Mouse (Mus musculus) forebrain, embryonic 16.5 days (tissue): ENCODE measurements at regions not wholly inside any gene's neighbourhood (a gene's known extent, or its start where the extent isn't known, plus 50 kb on each side); places are given as distances from the start of the nearest gene placed in this dataset.

Source experiments
- ATAC-seq: fragments of 200-750 bp; cut with Nextera tagmentation; 2 replicates; pipeline ENCODE4 v1.8.0; 2017; ENCODE audit warnings: mild to moderate bottlenecking, moderate library complexity
- H3K27ac ChIP-seq: fragments of 300-500 bp; sonication (generic); 2 replicates; pipeline ENCODE4 v1.5.1; 2014; ENCODE audit warnings: low read length, control low read depth
- H3K27me3 ChIP-seq: fragments of 300-500 bp; sonication (generic); replicated peaks from 2 replicates; pipeline ENCODE4 v1.6.1; 2014; ENCODE audit warnings: low read length; ENCODE audit not compliant: control insufficient read depth, insufficient read depth
- H3K36me3 ChIP-seq: fragments of 300-500 bp; sonication (generic); 2 replicates; pipeline ENCODE4 v1.6.1; 2014; ENCODE audit not compliant: control insufficient read depth, insufficient read depth
- H3K4me1 ChIP-seq: fragments of 300-500 bp; sonication (generic); replicated peaks from 2 replicates; pipeline ENCODE4 v1.6.1; 2014; ENCODE audit warnings: low read length; ENCODE audit not compliant: control insufficient read depth, insufficient read depth
- H3K4me2 ChIP-seq: fragments of 300-500 bp; sonication (generic); 2 replicates; pipeline ENCODE4 v1.6.1; 2014; ENCODE audit warnings: mild to moderate bottlenecking, low read length, control low read depth
- H3K4me3 ChIP-seq: fragments of 300-500 bp; sonication (generic); replicated peaks from 2 replicates; pipeline ENCODE4 v1.5.1; 2014; ENCODE audit warnings: mild to moderate bottlenecking, low read length, control low read depth
- H3K9ac ChIP-seq: fragments of 300-500 bp; sonication (generic); replicated peaks from 2 replicates; pipeline ENCODE4 v1.6.1; 2014; ENCODE audit warnings: low read depth, low read length, control low read depth
- H3K9me3 ChIP-seq: fragments of 300-500 bp; sonication (generic); 2 replicates; pipeline ENCODE4 v1.6.1; 2016; ENCODE audit warnings: low read length; ENCODE audit not compliant: control insufficient read depth
- WGBS: fragments of 180-500 bp; shearing (Covaris S2); extraction: QIAGEN DNeasy Blood & Tissue Kit; methylation state at CpG from one replicate; pipeline ENCODE4 v1.1.7; 2014; 5-methylcytosine and 5-hydroxymethylcytosine counted together

DNA sequence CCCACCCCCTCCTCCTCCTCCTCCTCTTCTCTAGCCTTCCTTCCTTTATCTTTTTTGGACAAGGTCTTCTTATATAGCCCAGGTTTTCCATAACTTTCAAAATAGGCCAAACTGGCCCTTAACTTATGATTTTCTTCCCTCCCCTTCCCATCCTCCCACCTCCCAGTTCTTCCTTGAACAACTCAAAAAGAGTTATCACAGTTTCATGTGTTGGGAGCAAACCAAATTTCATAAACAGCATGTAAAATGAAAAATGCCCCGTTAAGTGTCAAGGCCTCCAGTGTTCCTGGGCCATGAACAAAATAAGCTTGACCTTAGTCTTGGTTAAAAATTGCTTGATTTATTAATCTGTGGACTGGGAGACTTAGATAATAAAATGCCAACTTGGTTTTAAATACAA is 132.4 kb downstream of the Dusp6 start:
- WGBS = 90% methylated on average over 1 of the region's 1 CpGs
- Histone ChIP-seq H3K4me1 (no peaks in the 10 kb centered on the region), H3K36me3 (no peaks in the 10 kb centered on the region), H3K4me2 (no peak overlapping the region), H3K27me3 (no peaks in the 10 kb centered on the region), H3K9me3 (peaks cover 3% of the 10 kb centered on the region; the same call in 1 of the 2 replicates), H3K4me3 (no peak overlapping the region), H3K27ac (no peak overlapping the region), H3K9ac (no peak overlapping the region)
- no peak for ATAC-seq

DNA sequence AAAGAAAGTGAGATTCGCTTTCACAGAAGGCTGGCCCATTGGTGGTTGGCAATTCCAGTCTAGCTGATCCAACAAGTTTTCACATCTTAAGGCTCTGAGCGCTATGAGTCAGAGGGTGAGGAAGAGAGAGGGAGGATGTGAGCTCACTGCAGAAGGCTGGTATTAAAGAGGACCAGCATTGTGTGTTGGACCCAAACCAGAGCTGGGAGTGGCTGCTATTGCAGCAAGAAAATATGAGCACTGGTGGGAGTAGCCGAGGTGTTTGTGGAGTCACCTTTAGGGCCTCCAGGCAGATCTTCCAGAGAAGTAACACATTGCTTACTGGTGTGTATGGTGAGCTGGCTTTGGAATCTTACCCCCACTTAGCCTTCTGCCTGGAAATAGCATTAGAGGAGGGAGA is 133.6 kb downstream of the Dusp6 start:
- H3K27me3 ChIP-seq = no peaks in the 10 kb centered on the region
- no peak overlapping the region for H3K4me3 ChIP-seq
- no peaks in the 10 kb centered on the region for H3K4me1 ChIP-seq
- H3K9ac ChIP-seq = no peak overlapping the region
- no peaks in the 10 kb centered on the region for H3K36me3 ChIP-seq
- WGBS = 92% methylated on average over 3 of the region's 3 CpGs
- no peak overlapping the region for H3K4me2 ChIP-seq
- no peak for ATAC-seq
- H3K27ac ChIP-seq = no peak overlapping the region
- H3K9me3 ChIP-seq = peaks cover 3% of the 10 kb centered on the region; the same call in 1 of the 2 replicates

DNA sequence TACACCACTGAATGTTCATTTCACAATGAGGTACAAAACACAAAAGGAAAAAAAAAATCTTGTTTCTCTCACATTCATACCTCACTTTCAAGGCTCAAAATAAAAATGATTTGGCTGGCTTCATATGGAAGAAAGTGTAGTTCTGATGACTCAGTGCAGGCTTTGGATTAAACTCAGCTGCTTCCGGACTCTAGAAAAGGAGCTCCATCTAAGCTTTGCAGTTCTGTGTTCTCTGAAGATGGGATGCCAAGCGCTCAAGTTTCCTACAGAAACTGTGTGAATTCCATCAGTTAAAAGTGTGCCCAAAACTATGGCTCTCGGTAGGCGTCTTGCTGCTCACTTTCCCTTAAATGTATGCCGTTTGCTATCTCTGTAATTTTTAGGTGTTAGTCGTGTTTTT is 137.0 kb downstream of the Dusp6 start:
- WGBS = 90% methylated on average over 6 of the region's 6 CpGs
- no peaks in the 10 kb centered on the region for H3K36me3 ChIP-seq
- no peak overlapping the region for H3K9ac ChIP-seq
- no peaks in the 10 kb centered on the region for H3K27me3 ChIP-seq
- H3K4me1 ChIP-seq = no peaks in the 10 kb centered on the region
- peaks cover 3% of the 10 kb centered on the region; the same call in 1 of the 2 replicates for H3K9me3 ChIP-seq
- no peak for ATAC-seq
- no peak overlapping the region for H3K4me2 ChIP-seq
- no peak overlapping the region for H3K27ac ChIP-seq
- no peak overlapping the region for H3K4me3 ChIP-seq

GRCm38 (mm10) chr10:99406764-99407163 is 143.7 kb downstream of the Dusp6 start:
- H3K4me3 ChIP-seq = no peak overlapping the region
- H3K9me3 ChIP-seq = peaks cover 2% of the 10 kb centered on the region; the same call in 1 of the 2 replicates
- H3K4me2 ChIP-seq = no peak overlapping the region
- H3K9ac ChIP-seq = no peak overlapping the region
- H3K4me1 ChIP-seq = no peaks in the 10 kb centered on the region
- no peak overlapping the region for H3K27ac ChIP-seq
- no peaks in the 10 kb centered on the region for H3K36me3 ChIP-seq
- 67% methylated on average over 2 of the region's 2 CpGs for WGBS
- peak; percentile 81 for ATAC-seq
- H3K27me3 ChIP-seq = no peaks in the 10 kb centered on the region

DNA sequence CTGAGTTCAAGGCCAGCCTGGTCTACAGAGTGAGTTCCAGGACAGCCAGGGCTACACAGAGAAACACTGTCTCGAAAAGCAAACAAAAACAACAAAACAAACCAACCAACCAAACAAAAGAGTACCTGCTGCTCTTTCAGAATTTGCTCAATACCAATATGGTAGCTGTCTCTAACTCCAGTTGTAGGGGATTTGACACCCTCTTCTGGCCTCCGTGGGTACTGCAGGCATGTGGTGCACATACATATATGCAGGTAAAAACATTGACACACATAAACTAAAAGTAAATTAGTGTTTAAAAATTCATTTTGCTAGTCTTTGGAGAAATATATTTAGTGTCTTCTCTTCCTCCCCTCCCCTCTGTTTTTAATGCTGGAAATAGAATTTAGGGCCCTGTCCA is 145.8 kb downstream of the Dusp6 start:
- 89% methylated on average over 2 of the region's 2 CpGs for WGBS

DNA sequence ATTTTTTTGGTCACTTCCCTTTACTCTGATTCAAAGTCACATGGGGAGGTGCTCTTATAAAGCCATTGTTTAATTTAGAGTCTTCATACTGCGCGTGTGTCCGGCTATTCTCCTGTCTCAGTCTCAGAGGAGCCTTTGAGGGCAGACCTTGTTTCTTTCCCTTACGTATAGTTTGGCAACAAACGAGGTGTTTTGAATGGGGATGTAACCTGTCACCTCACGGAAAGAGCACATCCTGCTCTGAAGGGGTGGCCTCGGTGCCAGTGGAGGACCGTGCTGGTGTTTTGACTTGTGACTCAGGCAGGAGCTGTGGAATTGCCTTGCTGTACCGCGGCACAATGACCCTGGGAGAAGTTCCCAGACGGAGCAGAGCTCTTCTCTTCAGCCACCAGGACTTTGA is 146.7 kb downstream of the Dusp6 start:
- Histone ChIP-seq H3K27ac (no peak overlapping the region), H3K27me3 (no peaks in the 10 kb centered on the region), H3K4me2 (no peak overlapping the region), H3K9me3 (peaks cover 2% of the 10 kb centered on the region; the same call in 1 of the 2 replicates), H3K9ac (no peak overlapping the region), H3K4me1 (no peaks in the 10 kb centered on the region), H3K4me3 (no peak overlapping the region), H3K36me3 (no peaks in the 10 kb centered on the region)
- WGBS = 72% methylated on average over 11 of the region's 11 CpGs
- no peak for ATAC-seq

More for the DNA sequence above, 145.8 kb downstream of the Dusp6 start:
- ATAC-seq = no peak
- H3K4me2 ChIP-seq = no peak overlapping the region
- H3K4me3 ChIP-seq = no peak overlapping the region
- H3K36me3 ChIP-seq = no peaks in the 10 kb centered on the region
- no peaks in the 10 kb centered on the region for H3K4me1 ChIP-seq
- H3K9me3 ChIP-seq = peaks cover 2% of the 10 kb centered on the region; the same call in 1 of the 2 replicates
- H3K27ac ChIP-seq = no peak overlapping the region
- no peak overlapping the region for H3K9ac ChIP-seq
- no peaks in the 10 kb centered on the region for H3K27me3 ChIP-seq

GRCm38 (mm10) chr10:99410754-99411153 is 147.7 kb downstream of the Dusp6 start:
- WGBS = 95% methylated on average over 3 of the region's 3 CpGs
- Histone ChIP-seq H3K4me1 (no peaks in the 10 kb centered on the region), H3K4me3 (no peak overlapping the region), H3K27me3 (no peaks in the 10 kb centered on the region), H3K9ac (no peak overlapping the region), H3K27ac (no peak overlapping the region), H3K4me2 (no peak overlapping the region), H3K9me3 (peaks cover 2% of the 10 kb centered on the region; the same call in 1 of the 2 replicates), H3K36me3 (no peaks in the 10 kb centered on the region)
- ATAC-seq = no peak

GRCm38 (mm10) chr10:99413455-99413854 is 150.4 kb downstream of the Dusp6 start:
- Histone ChIP-seq H3K9ac (no peak overlapping the region), H3K4me1 (peaks cover 2% of the 10 kb centered on the region; the same call in 1 of the 2 replicates), H3K9me3 (peaks cover 2% of the 10 kb centered on the region; the same call in 1 of the 2 replicates), H3K27me3 (no peaks in the 10 kb centered on the region), H3K27ac (no peak overlapping the region), H3K4me3 (no peak overlapping the region), H3K36me3 (no peaks in the 10 kb centered on the region), H3K4me2 (no peak overlapping the region)
- ATAC-seq = no peak
- WGBS = 90% methylated on average over 3 of the region's 3 CpGs

DNA sequence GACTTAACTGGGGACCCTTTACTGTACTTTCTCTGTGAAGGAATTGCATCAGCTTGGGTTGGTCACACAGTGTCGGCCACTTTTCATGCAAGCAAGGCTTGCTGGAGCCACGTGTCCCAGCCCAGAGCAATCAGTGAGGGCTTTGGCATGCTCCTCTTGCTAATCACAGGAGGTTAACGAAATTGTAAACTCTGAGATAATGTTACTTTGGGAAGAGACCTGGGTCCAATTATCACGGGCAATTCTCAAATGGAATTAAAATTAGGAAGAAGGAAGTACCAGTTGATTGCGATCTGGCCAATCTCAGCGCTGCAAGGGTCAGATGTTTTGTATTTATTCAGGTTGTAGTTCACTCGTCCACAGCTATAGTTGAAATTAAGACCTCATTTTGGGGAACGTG is 153.2 kb downstream of the Dusp6 start:
- no peaks in the 10 kb centered on the region for H3K36me3 ChIP-seq
- peaks cover 8% of the 10 kb centered on the region for H3K4me1 ChIP-seq
- 38% methylated on average over 8 of the region's 8 CpGs for WGBS
- no peak overlapping the region for H3K4me2 ChIP-seq
- H3K4me3 ChIP-seq = no peak overlapping the region
- no peak overlapping the region for H3K9ac ChIP-seq
- no peaks in the 10 kb centered on the region for H3K9me3 ChIP-seq
- ATAC-seq = no peak
- no peaks in the 10 kb centered on the region for H3K27me3 ChIP-seq
- H3K27ac ChIP-seq = no peak overlapping the region

DNA sequence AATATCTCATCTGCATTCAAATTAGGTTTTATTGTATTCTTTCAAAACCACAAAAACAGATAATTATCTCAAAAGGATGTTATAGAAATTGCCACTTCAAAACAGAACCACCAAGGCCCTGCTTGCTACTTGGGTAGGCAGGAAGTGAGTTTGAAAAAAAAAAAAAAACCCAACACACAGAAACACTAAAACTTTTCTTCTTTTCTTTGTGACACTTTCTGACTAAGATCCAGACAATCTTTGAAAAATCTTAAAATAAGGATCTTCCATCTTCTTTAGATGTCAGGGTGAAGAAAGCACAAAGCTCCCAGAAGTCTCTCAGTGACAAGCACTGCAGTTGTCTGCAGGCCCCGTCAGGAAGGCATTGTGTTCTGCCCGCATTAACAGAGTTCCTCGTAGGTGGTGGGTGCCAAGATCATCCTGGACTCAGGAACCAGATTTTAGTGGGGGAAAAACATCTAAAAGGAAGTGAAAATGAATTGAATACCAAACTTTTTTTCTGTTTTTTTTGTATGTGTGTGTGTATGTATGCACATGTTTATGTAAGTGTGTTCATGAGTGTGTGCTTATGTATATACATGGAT is 154.0 kb downstream of the Dusp6 start:
- no peak overlapping the region for H3K9ac ChIP-seq
- no peak overlapping the region for H3K27ac ChIP-seq
- no peaks in the 10 kb centered on the region for H3K27me3 ChIP-seq
- H3K9me3 ChIP-seq = no peaks in the 10 kb centered on the region
- no peaks in the 10 kb centered on the region for H3K36me3 ChIP-seq
- WGBS = 6% methylated on average over 3 of the region's 3 CpGs
- ATAC-seq = no peak
- H3K4me3 ChIP-seq = no peak overlapping the region
- peaks cover 8% of the 10 kb centered on the region for H3K4me1 ChIP-seq
- no peak overlapping the region for H3K4me2 ChIP-seq
